Mouse (Mus musculus) heart, adult 2 months (tissue): Measurements from ENCODE around the gene Bnipl. TPM values are rescaled to one million over a fixed set of nuclear protein-coding genes. Genes with fewer than 3 reads are reported as not detected.

Experiments used
- DNase-seq, 2 experiments: peaks; one replicate each; pipeline ENCODE4 v3.0.0; 2021
- H3K27ac ChIP-seq: fragments of 200-600 bp; 2 replicates; pipeline ENCODE4 v1.8.1; 2022
- H3K27me3 ChIP-seq: fragments of 200-500 bp; 2 replicates; pipeline ENCODE4 v1.6.1; 2012; ENCODE audit warnings: mild to moderate bottlenecking, low read length, inconsistent platforms, mixed read lengths; ENCODE audit not compliant: control insufficient read depth, insufficient read depth
- H3K36me3 ChIP-seq: fragments of 200-500 bp; 2 replicates; pipeline ENCODE4 v1.6.1; 2012; ENCODE audit warnings: low read length, inconsistent platforms; ENCODE audit not compliant: control insufficient read depth, insufficient read depth
- H3K4me1 ChIP-seq: fragments of 200-500 bp; 2 replicates; pipeline ENCODE4 v1.6.1; 2011; ENCODE audit warnings: low read length; ENCODE audit not compliant: control insufficient read depth, insufficient read depth
- H3K4me3 ChIP-seq: fragments of 200-600 bp; 2 replicates; pipeline ENCODE4 v1.8.1; 2022
- H3K79me2 ChIP-seq: fragments of 200-500 bp; replicated peaks from 2 replicates; pipeline ENCODE4 v1.6.1; 2012; ENCODE audit warnings: mild to moderate bottlenecking, inconsistent platforms, low read length, moderate library complexity, mixed read lengths; ENCODE audit not compliant: control insufficient read depth, insufficient read depth
- H3K9ac ChIP-seq: fragments of 200-500 bp; 2 replicates; pipeline ENCODE4 v1.6.1; 2012; ENCODE audit warnings: low read depth, mild to moderate bottlenecking, control low read depth, inconsistent platforms, low read length, mixed read lengths
- CTCF ChIP-seq: fragments of 200-600 bp; IDR thresholded peaks from 2 replicates; pipeline ENCODE4 v1.8.1; 2022; ENCODE audit warnings: antibody characterized with exemption, mild to moderate bottlenecking, moderate library complexity
- EP300 ChIP-seq: fragments of 200-500 bp; IDR thresholded peaks from 2 replicates; pipeline ENCODE4 v1.6.1; 2011; ENCODE audit warnings: low read depth, low read length, control low read depth; ENCODE audit not compliant: insufficient read depth
- POLR2A ChIP-seq: fragments of 200-500 bp; IDR thresholded peaks from 2 replicates; pipeline ENCODE4 v1.6.1; 2011; ENCODE audit warnings: mild to moderate bottlenecking, low read depth, low read length, control low read depth; ENCODE audit not compliant: insufficient read depth
- WGBS: fragments of 180-500 bp; shearing (Covaris S2); methylation state at CpG from one replicate; pipeline ENCODE4 v1.1.7; 2018; 5-methylcytosine and 5-hydroxymethylcytosine counted together
- intact Hi-C: fragments of 180-260 bp; cut with DNase I; formaldehyde crosslinking; loops from one replicate; pipeline ENCODE4 v1.15.1; 2025
- polyA plus RNA-seq: library from polyadenylated mRNA; depleted of rRNA; stranded (reverse); fragments of >200 nt; gene quantifications from 2 replicates; pipeline ENCODE4 v1.2.3, GENCODE M21; 2012
- total RNA-seq, 2 experiments: library from RNA; stranded (reverse); gene quantifications; 2 replicates each; pipeline ENCODE4 v1.2.3; 2021

Bnipl gene
- total and polyA plus RNA-seq, 3 experiments, result 0.25 TPM; not detected in 2

DNA sequence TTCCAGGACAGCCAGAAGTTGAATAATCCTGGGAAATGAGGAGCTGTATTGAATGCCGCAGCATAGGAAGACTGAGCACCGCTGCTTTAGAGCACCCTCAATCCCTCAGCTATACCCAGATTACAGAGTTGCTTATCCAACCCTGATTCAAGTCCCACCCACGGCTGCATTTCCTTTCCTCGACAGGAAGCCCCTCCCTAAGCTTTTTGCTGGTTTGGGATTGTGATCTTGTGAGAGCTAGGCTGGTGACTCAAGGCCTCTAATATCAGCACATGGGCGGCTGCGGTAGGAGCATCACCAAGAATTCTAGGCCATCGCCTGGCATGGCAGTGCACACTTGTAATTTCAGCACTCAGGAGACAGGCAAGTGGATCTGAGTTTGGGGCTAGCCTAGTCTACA, 35.5 kb upstream of the Bnipl start:
- no peak overlapping the region for H3K4me3 ChIP-seq
- TF ChIP-seq EP300 (no peak), POLR2A (peak; percentile 47; the same call in 1 of the 2 replicates)
- peak in 1 of 2 experiments; percentile 43 for DNase-seq
- intact Hi-C loops, result no loop called here
- H3K9ac ChIP-seq, result peak overlapping the region; percentile 19
- no peaks in the 10 kb centered on the region for H3K79me2 ChIP-seq
- no peaks in the 10 kb centered on the region for H3K36me3 ChIP-seq
- peaks cover 3% of the 10 kb centered on the region for H3K4me1 ChIP-seq
- WGBS, result 37% methylated on average over 7 of the region's 7 CpGs
- peak overlapping the region; percentile 41 for H3K27ac ChIP-seq
- no peaks in the 10 kb centered on the region for H3K27me3 ChIP-seq

DNA sequence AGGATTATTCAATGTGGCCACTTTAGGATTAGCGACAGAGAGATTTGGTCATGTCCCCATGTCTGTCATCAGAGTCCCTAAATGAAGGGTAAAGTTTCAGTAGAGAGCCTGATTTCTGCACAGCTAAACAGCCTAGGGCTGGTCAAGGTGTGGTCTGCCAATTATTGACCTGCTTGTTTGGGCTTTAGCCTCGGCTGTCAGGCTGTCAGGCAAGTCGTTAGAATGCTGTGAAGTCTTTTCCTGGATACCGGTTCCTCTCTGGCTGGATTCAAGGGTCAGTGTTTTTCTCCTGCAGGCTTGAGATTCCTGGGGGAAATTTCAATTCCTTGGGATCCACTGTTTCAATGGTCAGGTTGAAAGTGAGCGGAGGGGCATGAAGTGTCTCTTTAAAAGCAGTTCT, 35.0 kb upstream of the Bnipl start:
- 71% methylated on average over 5 of the region's 5 CpGs for WGBS
- H3K4me3 ChIP-seq, result no peak overlapping the region
- H3K4me1 ChIP-seq, result peaks cover 3% of the 10 kb centered on the region
- TF ChIP-seq EP300 (no peak), POLR2A (no peak), CTCF (no peak)
- no peaks in the 10 kb centered on the region for H3K79me2 ChIP-seq
- no peak for DNase-seq
- intact Hi-C loops, result no loop called here
- H3K27me3 ChIP-seq, result no peaks in the 10 kb centered on the region
- H3K27ac ChIP-seq, result peak overlapping the region; percentile 41
- H3K9ac ChIP-seq, result peak overlapping the region; percentile 19
- no peaks in the 10 kb centered on the region for H3K36me3 ChIP-seq

DNA sequence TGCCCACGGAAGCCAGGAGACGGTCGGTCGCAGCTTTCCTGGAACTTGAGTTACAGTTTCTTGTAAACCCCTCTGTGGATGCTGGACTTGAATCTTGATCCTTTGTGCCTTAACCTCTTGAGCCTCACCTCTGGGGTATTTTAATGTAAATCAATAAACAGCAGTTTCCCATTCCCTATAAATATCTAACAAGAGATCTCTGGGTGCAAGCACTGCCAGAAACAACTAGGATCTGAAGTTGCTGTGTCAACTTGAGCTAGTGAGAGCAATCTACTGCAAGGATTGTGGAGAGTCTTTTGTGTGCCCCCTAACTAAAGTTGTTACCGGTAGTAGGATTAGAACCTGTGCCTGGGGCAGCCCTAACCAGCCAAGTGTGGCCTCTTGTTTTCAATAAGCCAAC, 34.4 kb upstream of the Bnipl start:
- Histone ChIP-seq H3K4me3 (no peak overlapping the region), H3K9ac (no peak overlapping the region), H3K27me3 (no peaks in the 10 kb centered on the region), H3K79me2 (no peaks in the 10 kb centered on the region), H3K27ac (no peak overlapping the region; the same call in 1 of the 2 replicates), H3K36me3 (no peaks in the 10 kb centered on the region), H3K4me1 (peaks cover 3% of the 10 kb centered on the region)
- intact Hi-C loops, result no loop called here
- TF ChIP-seq CTCF (no peak), EP300 (no peak), POLR2A (no peak)
- 90% methylated on average over 5 of the region's 5 CpGs for WGBS
- no peak for DNase-seq

DNA sequence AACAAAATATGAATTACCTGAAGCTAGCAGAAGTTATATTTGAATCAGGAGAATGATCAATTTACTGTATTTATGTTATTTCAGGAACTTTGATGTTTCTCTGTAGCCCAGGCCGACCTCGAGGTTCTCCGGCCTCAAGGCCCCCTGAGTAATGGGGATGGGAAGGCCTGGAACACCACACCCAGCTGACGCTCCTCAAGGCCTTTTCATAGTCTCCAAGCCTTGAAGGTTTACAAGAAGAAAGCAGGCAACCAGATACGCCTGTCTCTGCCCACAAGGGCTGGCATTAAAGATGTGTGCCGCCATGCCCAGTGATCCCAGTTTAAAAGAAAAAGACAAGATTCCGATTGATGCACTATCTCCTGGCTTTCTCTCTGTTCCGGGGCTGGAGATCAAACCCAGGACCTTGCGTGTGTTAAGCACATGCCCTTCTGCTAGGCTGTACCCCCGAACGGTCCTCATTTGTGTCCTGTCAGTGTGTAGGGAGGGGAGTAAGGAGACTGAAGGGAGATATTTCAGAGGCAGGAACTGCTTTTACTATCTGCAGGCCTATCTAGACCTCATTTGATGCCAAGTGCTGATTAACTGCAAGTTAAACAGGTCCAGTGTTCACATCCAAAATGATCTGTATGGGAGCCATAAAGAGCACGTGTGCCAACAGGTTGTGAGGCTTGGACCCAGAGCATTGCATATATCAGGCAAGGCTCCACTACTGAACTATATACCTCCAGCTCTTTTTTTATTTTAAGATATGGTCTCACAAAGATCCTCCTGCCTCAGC, 33.7 kb upstream of the Bnipl start:
- Histone ChIP-seq H3K4me3 (no peak overlapping the region; the same call in 1 of the 2 replicates), H3K36me3 (no peaks in the 10 kb centered on the region), H3K27ac (no peak overlapping the region), H3K4me1 (peaks cover 3% of the 10 kb centered on the region), H3K9ac (no peak overlapping the region), H3K27me3 (no peaks in the 10 kb centered on the region), H3K79me2 (no peaks in the 10 kb centered on the region)
- TF ChIP-seq CTCF, result no peak
- TF ChIP-seq EP300, result no peak
- TF ChIP-seq POLR2A, result no peak
- no peak for DNase-seq
- intact Hi-C loops, result loop anchor here (5.0 kb wide), 2 partner anchors 52 to 67 kb away; partner anchors contain the start of genes Gabpb2 and Mllt11
- 83% methylated on average over 12 of the region's 12 CpGs for WGBS

GRCm38 (mm10) chr3:95284062-95284461, 33.1 kb upstream of the Bnipl start:
- DNase-seq, result no peak
- Histone ChIP-seq H3K27me3 (no peaks in the 10 kb centered on the region), H3K4me3 (peak overlapping the region; percentile 88), H3K36me3 (no peaks in the 10 kb centered on the region), H3K4me1 (peaks cover 3% of the 10 kb centered on the region), H3K27ac (peak overlapping the region; percentile 98), H3K79me2 (no peaks in the 10 kb centered on the region), H3K9ac (peak overlapping the region; percentile 76)
- intact Hi-C loops, result loop anchor here (5.0 kb wide), 2 partner anchors 52 to 67 kb away; partner anchors contain the start of genes Gabpb2 and Mllt11
- TF ChIP-seq EP300, result no peak
- no peak for TF ChIP-seq POLR2A
- no peak for TF ChIP-seq CTCF
- WGBS, result 0% methylated on average over 1 of the region's 1 CpGs

- Histone ChIP-seq H3K27ac (peak overlapping the region; percentile 98), H3K4me1 (peaks cover 3% of the 10 kb centered on the region), H3K36me3 (no peaks in the 10 kb centered on the region), H3K79me2 (no peaks in the 10 kb centered on the region), H3K4me3 (peak overlapping the region; percentile 88), H3K27me3 (no peaks in the 10 kb centered on the region), H3K9ac (peak overlapping the region; percentile 76)
- intact Hi-C loops, result loop anchor here (2.0 to 5.0 kb wide), 3 partner anchors 31 to 66 kb away; partner anchors contain the start of genes Cers2, Gabpb2 and Mllt11
- TF ChIP-seq EP300 (no peak), CTCF (no peak), POLR2A (no peak)
- no peak for DNase-seq
- WGBS, result 3% methylated on average over 7 of the region's 7 CpGs
Observed at GRCm38 (mm10) chr3:95283589-95283941, 32.6 kb upstream of the Bnipl start.
